Mouse (Mus musculus) left cerebral cortex, adult 2 months (tissue): ENCODE results near the gene Olfr1154. TPM values are rescaled to one million over a fixed set of nuclear protein-coding genes. Genes with fewer than 3 reads are reported as not detected.

Source experiments
- DNase-seq, 2 experiments: peaks; one replicate each; pipeline ENCODE4 v3.0.0; 2021 to 2022; ENCODE audit warnings: low spot score in 2 of 2, mixed read lengths in 1 of 2; ENCODE audit errors: extremely low spot score in 1 of 2
- H3K27ac ChIP-seq: fragments of 200-600 bp; 2 replicates; pipeline ENCODE4 v1.8.1; 2022
- H3K4me3 ChIP-seq: fragments of 200-600 bp; 2 replicates; pipeline ENCODE4 v1.8.1; 2022
- CTCF ChIP-seq: fragments of 200-600 bp; IDR thresholded peaks from 2 replicates; pipeline ENCODE4 v1.8.1; 2022; ENCODE audit warnings: antibody characterized with exemption, mild to moderate bottlenecking, moderate library complexity
- intact Hi-C: fragments of 180-260 bp; cut with DNase I; formaldehyde crosslinking; loops from one replicate; pipeline ENCODE4 v1.15.1; 2025
- long read RNA-seq, 2 experiments: library from polyadenylated mRNA; stranded (forward); transcript quantifications; one replicate each; pipeline ENCODE4 v2.0.0; 2021; ENCODE audit warnings: borderline mapping rate in 2 of 2
- total RNA-seq, 2 experiments: library from RNA; stranded (reverse); gene quantifications; 2 replicates each; pipeline ENCODE4 v1.2.3; 2021

Gene Olfr1154
- not detected for total RNA-seq
- long read RNA-seq, experiment 1 = 0 reads
- long read RNA-seq, experiment 2 = 0 reads

DNA sequence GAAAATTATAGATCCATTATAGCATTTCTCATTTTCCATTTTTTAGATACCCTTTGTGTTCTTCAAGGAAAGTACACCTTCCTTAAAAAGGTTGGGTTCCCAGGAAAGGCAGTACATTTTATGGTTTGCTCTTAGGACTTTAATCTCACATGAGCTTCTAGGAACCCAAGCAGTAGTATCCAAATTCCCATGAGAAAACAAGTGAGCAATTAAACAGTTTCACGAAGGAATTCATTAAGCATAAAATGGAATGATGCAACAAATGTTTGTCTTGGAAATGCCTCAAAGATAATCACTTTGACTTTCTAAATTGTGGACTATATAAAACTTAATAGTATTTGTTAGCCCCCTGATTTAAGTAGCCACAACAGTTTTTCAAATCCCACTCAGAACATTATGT, at the start of gene Olfr1154:
Olfr1154 (minus strand) TSS at position 101 of the 400 bp plus-strand sequence.
- Histone ChIP-seq H3K27ac (no peak within 1 kb of the TSS), H3K4me3 (no peak within 1 kb of the TSS)
- no peak for TF ChIP-seq CTCF
- intact Hi-C loops = no loop called here
- no peak for DNase-seq

DNA sequence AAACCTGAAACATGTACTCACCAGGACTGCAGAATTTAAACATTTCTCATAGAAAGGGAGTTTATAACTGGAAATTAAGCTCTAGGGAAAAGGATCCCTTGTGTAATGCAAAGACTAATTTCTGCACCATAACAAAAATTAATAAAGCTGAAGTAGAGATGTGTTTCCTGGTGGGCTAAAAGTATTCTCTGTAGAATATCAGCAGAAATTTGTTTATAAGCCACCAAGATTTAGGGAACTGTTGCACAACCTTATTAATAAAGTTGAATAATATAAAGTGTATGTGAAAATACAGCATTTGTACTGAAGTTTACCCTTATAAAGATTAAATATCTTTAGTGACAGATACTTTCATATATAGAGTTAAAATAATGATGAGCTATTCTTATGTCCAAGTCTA, 48.0 kb upstream of the Olfr1154 start, which contains the start of gene Olfr1156:
Olfr1156 (minus strand) TSS at position 101 of the 400 bp plus-strand sequence.
- TF ChIP-seq CTCF = no peak
- DNase-seq = no peak
- intact Hi-C loops = no loop called here
- Histone ChIP-seq H3K27ac (no peak within 1 kb of the TSS), H3K4me3 (no peak within 1 kb of the TSS)

DNA sequence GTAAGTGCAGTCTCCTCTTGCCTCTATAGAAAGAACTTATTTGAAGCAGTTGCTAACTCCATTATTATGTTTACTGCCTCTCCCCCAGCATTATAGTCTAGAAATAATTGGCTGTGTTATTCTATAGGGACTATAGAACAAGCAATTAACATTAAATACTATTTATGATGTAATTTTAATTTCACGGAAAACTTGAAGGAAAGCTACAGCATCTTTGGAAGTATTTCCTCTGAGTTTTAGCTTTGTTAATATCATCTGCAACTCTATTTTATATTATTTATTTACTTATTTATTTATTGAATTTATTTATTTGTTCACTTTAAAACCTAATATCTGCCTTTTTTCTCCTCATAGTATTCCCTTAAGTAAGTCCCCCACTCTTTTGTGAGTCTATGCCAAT, 40.1 kb upstream of the Olfr1154 start, which contains the start of gene Olfr1155:
Olfr1155 (minus strand) TSS at position 101 of the 400 bp plus-strand sequence.
- no peak for DNase-seq
- TF ChIP-seq CTCF = no peak
- intact Hi-C loops = no loop called here
- H3K27ac ChIP-seq = no peak within 1 kb of the TSS
- no peak within 1 kb of the TSS for H3K4me3 ChIP-seq

- Histone ChIP-seq H3K4me3 (no peak within 1 kb of the TSS), H3K27ac (no peak within 1 kb of the TSS)
- no peak for TF ChIP-seq CTCF
- no peak for DNase-seq
- intact Hi-C loops = no loop called here
Measured at GRCm38 (mm10) chr2:87894662-87895061, 10.3 kb downstream of the Olfr1154 start, which contains the start of gene Olfr1153. Gene Olfr1153, plus strand, starts transcription at chr2:87894962.

GRCm38 (mm10) chr2:87866192-87866591, 38.8 kb downstream of the Olfr1154 start, which contains the start of gene Olfr1152:
Gene Olfr1152, plus strand, starts transcription at chr2:87866492.
- no peak for TF ChIP-seq CTCF
- intact Hi-C loops = no loop called here
- Histone ChIP-seq H3K4me3 (no peak within 1 kb of the TSS), H3K27ac (no peak within 1 kb of the TSS)
- no peak for DNase-seq

- no peak for DNase-seq
- TF ChIP-seq CTCF = no peak
- Histone ChIP-seq H3K27ac (no peak within 1 kb of the TSS), H3K4me3 (no peak within 1 kb of the TSS)
- intact Hi-C loops = no loop called here
Measured at GRCm38 (mm10) chr2:87855562-87855961, 49.4 kb downstream of the Olfr1154 start, which contains the start of gene Olfr1151. Gene Olfr1151, plus strand, starts transcription at chr2:87855862.

Other genes with a start within 250 kb of the Olfr1154 start
- not detected for gene Olfr1134, start 246.7 kb downstream of the Olfr1154 start, total RNA-seq
- gene Olfr1135, start 231.5 kb downstream of the Olfr1154 start, total RNA-seq = not detected
- gene Olfr1136, start 211.2 kb downstream of the Olfr1154 start, total RNA-seq = not detected
- not detected for gene Olfr1137, start 192.0 kb downstream of the Olfr1154 start, total RNA-seq
- not detected for gene Olfr1138, start 165.2 kb downstream of the Olfr1154 start, total RNA-seq
- not detected for gene Olfr1140, start 161.4 kb downstream of the Olfr1154 start, total RNA-seq
- not detected for gene Olfr1141, start 151.2 kb downstream of the Olfr1154 start, total RNA-seq
- not detected for gene Olfr152, start 125.7 kb downstream of the Olfr1154 start, total RNA-seq
- gene Olfr1143, start 104.6 kb downstream of the Olfr1154 start, total RNA-seq = not detected
- not detected for gene Olfr1145, start 95.3 kb downstream of the Olfr1154 start, total RNA-seq
- not detected for gene Olfr1148, start 74.6 kb downstream of the Olfr1154 start, total RNA-seq
- gene Olfr1150-ps1, start 61.2 kb downstream of the Olfr1154 start, total RNA-seq = not detected
- not detected for gene Olfr1151, start 49.3 kb downstream of the Olfr1154 start, total RNA-seq
- not detected for gene Olfr1152, start 38.7 kb downstream of the Olfr1154 start, total RNA-seq
- not detected for gene Olfr1153, start 10.2 kb downstream of the Olfr1154 start, total RNA-seq
- gene Olfr1155, start 40.0 kb upstream of the Olfr1154 start, total RNA-seq = not detected
- gene Olfr1156, start 47.9 kb upstream of the Olfr1154 start, total RNA-seq = not detected
- gene Olfr1157, start 63.1 kb upstream of the Olfr1154 start, total RNA-seq = not detected
- not detected for gene Olfr74, start 69.5 kb upstream of the Olfr1154 start, total RNA-seq
- not detected for gene Olfr1158, start 84.9 kb upstream of the Olfr1154 start, total RNA-seq
- gene Olfr1160, start 103.1 kb upstream of the Olfr1154 start, total RNA-seq = not detected
- gene Olfr1161, start 117.6 kb upstream of the Olfr1154 start, total RNA-seq = not detected
- gene Olfr73, start 132.5 kb upstream of the Olfr1154 start, total RNA-seq = not detected
- gene Olfr1162, start 146.0 kb upstream of the Olfr1154 start, total RNA-seq = not detected
- gene Olfr1163, start 166.7 kb upstream of the Olfr1154 start, total RNA-seq = not detected
- gene Olfr1164, start 188.8 kb upstream of the Olfr1154 start, total RNA-seq = not detected
- gene Olfr1166, start 223.1 kb upstream of the Olfr1154 start, total RNA-seq = not detected